Mouse (Mus musculus) urinary bladder, postnatal 36 days (tissue): ENCODE measurements at regions not wholly inside any gene's neighbourhood (a gene's known extent, or its start where the extent isn't known, plus 50 kb on each side); places are given as distances from the start of the nearest gene placed in this dataset.

Experiments used
- DNase-seq, 2 experiments: peaks; one replicate each; pipeline ENCODE4 v3.0.0; 2022; ENCODE audit warnings: low spot score in 2 of 2, mixed read lengths in 1 of 2

DNA sequence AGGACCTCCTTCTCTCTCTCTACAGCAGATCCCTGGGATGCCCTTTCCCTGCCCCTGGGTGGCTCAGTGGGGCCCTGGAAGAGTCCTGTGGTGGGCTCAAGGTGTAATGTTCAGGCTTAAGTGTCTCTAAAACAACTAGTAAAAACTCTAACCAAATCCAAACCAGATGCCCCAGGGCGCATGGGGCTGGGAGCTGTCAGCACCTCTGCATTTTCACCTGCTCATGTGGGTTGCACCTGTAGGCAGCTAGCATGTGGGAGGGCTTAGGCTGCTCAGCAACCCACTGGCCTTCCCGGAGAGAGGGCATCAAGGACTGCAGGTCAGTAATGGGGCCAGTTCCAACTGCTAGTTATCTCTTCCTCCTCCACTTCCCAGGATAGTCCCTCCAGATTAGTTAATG is 104.8 kb upstream of the Gm12830 start:
- DNase-seq = no peak

DNA sequence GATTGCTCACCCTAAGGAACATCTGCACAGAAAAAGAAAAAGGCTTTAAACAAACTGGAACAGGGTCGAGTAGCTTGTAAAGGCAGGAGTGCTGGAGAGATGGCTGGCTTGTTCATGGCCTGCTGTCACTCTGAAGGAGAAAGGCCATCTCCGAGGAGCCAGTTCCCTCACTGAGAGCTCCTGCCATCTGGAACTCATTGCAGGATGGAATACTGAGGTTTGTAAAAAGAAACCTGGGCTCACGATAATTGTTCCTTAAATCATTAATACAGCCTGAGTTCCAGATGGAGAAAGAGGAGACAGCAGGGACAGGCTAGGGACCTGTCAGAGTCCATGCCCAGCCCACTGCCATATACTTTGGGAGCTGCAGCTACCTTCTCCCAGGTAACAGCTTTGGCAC is 100.8 kb upstream of the Gm12830 start:
- no peak for DNase-seq

DNA sequence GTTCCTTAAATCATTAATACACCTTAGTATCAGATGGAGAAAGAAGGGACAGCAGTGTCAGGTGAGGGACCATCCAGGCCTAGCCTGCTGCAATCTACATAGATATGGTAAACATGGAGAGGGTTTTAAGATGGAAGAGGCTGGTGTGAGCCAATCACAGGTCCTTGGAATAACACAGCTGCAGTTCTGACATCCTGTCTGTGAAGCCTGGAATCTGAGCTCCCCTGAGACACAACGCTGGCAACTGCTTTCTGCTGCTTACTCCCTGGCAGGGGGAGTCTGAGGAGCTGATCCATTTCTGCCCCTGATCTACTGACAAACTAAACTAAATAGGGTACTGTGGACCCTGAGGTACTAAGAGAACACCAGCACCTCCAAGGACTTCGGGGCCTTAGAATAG is 100.1 kb upstream of the Gm12830 start:
- no peak for DNase-seq

DNA sequence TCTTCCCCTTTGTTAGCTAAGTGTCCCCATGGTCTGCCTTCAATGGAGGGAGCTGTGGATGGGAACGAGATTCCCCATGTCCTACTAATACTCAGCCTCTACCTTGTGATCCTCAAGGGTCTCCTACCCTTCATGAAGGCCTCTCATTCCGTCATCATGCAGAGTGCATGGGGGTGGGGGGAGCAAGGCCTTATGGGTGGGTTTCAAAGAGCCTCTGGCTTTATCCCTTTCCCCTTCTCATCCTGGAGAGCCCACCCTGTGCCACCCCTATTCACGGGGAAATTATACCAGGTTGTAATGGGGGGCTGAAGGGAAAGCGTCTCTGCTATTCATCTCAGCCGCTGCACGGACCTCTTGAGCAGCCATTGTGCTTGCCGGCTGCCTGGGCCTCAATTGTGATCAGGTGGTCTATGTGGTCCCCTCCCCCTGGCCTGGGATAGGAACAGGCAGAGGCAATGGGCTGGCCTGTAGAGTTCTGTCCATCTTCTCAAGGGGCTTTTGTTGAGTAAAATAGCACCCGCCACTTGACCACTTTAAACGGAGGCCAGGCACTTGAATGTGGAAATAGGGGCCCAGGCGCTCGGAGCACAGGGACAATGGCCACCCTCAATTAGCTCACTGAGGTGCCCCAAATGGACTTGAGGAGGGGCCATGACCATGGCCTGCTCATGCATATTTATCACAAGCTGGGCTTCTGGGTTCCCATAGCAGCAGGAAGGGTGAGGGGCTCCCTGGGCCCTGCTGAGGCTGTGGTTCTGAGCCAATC is 93.1 kb upstream of the Gm12830 start:
- DNase-seq = no peak

DNA sequence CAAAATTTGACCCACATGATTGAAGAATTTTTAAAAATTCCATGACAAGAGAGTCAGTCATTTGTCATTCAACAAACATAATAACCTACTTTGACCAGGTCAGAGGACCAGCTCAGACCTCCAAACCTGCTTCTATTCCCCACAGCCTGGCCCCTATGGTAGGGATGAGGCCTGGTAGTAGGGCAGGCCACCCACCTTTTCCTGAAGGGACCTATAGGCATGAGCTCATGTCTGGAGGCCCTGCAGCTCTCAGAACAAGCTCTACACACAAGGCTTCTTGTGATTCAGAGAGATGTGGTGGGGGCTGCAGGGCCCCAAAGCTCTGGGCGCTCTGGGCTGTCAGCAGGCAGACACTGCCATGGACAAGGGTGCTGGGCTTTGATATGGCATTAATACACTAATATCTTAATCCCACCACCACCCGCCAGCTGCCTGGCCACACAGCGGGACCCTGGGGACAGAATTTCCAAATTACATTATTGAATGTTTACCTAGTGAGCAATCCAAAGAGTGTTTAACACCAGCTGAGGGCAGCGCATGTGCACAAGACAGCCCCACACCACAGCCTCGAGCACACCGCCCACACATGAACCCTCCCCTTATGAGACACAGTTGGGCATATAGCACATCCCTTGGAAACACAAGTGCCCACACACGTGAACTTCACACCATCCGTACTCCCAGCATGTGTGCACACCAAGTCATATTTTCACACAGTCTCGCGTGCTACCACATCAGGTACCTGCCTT is 88.1 kb upstream of the Gm12830 start:
- no peak for DNase-seq

DNA sequence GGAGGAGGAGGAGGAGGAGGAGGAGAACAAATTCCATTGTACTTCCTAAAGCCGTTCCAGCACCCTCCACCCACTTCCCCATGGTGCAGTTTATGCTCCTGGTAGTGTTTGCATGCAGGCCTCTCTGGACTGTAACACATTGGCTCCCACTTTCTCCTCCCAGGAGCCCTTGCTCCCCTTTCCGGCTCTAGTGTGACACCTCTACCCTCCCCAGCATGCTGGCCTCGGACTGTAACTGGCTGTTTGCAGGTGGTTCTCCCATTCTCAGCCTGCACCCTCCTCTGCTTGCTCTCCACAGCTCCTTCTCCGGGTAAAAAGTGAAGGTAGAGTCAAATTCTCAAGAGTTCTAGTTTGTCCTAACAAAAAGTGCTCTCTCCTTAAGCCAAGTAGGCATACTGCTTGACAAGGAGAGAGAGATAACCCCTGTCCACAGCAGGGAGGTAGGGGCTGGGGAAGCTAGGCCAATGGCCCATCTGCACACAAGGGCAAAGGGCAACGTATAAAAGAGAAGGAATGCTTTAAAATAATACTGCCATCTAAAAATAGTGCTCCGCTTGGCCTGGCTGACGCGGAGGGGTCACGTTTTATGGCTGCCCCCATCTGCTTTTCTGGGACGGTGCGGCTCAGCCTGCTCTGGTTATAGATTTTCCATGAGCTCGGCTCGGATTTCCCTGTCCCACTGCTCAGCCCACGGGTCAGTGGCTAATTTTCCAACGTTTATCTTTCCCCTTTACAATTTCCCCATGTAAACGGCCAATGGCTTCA is 82.4 kb upstream of the Gm12830 start:
- no peak for DNase-seq

DNA sequence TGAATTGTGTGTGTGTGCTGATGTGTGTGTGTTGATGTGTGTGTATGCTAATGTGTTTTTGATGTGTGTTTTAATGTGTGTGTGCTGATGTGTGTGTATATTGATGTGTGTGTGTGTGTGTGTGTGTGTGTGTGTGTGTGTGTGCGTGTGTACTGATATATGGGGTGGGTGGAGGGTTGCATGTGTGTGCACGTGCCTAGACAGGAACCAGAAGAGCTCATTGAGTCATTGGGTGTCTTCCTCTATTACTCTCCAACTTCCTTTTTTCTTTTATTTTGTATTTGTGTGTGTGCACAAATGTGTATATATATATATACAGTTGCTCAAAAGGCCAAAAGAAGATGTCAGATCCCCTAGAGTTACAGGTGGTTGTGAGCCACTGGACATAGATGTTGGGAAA is 73.4 kb upstream of the Gm12830 start:
- DNase-seq = no peak

DNA sequence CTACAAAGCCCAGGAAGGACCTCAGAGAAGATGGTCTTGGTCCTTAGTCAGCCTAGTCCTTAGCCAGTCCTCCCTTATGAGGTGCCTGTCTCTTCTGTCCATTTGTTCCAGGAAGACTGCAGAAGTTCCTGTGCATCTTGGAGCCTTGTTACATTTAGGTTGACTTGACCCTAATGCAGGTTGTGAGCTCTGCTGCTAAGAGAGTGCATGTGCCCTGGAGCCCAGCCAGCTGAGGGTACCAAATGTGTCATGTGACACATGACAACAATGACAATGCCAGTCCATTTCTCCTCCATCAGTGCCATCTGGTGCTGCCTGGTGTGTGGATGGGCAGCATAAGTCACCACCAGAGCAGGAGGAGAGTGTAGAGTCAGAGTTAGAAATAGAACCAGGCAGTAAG is 61.7 kb upstream of the Gm12830 start:
- no peak for DNase-seq

DNA sequence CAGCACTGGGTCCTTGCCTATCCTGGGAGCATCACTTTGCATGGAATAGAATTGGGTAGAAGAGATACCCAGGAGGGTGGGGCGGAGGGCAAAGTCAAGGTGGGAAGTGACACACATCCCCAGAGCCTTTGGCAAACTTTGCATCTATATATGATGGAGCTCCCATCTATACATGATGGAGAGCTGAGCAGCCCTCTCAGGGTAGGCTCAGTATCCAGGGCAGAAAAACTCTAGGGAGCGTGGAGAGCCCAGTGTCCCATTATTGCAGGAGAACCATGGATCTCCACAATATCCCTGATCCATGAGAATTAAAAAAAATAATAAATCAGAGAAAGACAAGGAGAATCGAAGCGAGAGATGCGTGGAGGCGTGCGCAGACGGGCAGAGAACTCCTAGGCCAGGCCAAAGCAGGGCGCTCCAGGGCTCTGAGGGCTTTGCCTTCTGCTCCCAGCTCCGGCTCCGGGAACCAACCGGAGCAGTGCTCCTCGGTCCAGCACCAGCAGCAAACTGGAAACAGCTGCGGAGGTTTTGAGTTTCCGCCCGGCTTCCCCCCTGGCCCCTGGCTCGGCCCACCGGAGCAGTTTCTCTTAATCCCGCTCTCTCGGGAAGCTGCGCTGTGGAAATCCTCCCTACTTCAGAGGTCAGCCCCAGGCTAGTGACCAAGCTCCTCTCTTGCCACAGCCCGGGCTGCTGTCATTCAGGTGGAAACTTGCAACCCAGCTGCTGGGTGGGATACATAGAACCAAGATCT is 54.7 kb upstream of the Gm12830 start:
- no peak for DNase-seq
